Mouse (Mus musculus): ENCODE data around the gene St5.

GRCm38 (mm10) chr7:109627851-109628250, 75.6 kb downstream of the St5 start:
- TF ChIP-seq MYOG (IDR thresholded peaks at IDR 0.05; ENCODE audit: control insufficient read depth, extremely low read depth, insufficient read length) = no peak
- TF ChIP-seq USF1 (IDR thresholded peaks at IDR 0.05; ENCODE audit: low read depth) = no peak
- TF ChIP-seq CTCF (IDR thresholded peaks at IDR 0.05; ENCODE audit: control insufficient read depth, insufficient read depth, insufficient read length) = no peak
